Mouse (Mus musculus): ENCODE measurements around the gene Sec14l2. TPM values are rescaled to one million over a fixed set of nuclear protein-coding genes. Genes with fewer than 3 reads are reported as not detected.

Sec14l2 gene
- 0.72 TPM for polyA plus RNA-seq (2017; shearing (Covaris generic))

GRCm38 (mm10) chr11:4122742-4123579, at the start of gene Sec14l2:
Gene Sec14l2 (minus strand): TSS chr11:4123415.

GRCm38 (mm10) chr11:4159808-4160708, 36.8 kb upstream of the Sec14l2 start, which contains the start of the genes Ccdc157 and Sf3a1:
Gene Ccdc157 (minus strand): TSS chr11:4160293.
Gene Sf3a1 (plus strand): TSS chr11:4160350.

GRCm38 (mm10) chr11:4134986-4135935, 12.0 kb upstream of the Sec14l2 start, which contains the start of gene Rnf215:
Gene Rnf215 (plus strand): TSS chr11:4135202.

GRCm38 (mm10) chr11:4095171-4096053, 27.8 kb downstream of the Sec14l2 start, which contains the start of gene Mtfp1:
Gene Mtfp1 (minus strand): TSS chr11:4095445.

GRCm38 (mm10) chr11:4064627-4065122, 58.5 kb downstream of the Sec14l2 start, which contains the start of gene Sec14l3:
Gene Sec14l3 (plus strand): TSS chr11:4064841.

Other genes starting within 250 kb of the Sec14l2 start
- gene 4921536K21Rik, start 228.3 kb downstream of the Sec14l2 start, polyA plus RNA-seq (2017; shearing (Covaris generic)): not detected
- gene Dusp18, start 228.2 kb downstream of the Sec14l2 start, polyA plus RNA-seq (2017; shearing (Covaris generic)): 0.27 TPM
- gene Slc35e4, start 208.8 kb downstream of the Sec14l2 start, polyA plus RNA-seq (2017; shearing (Covaris generic)): 2.0 TPM
- gene Tcn2, start 191.3 kb downstream of the Sec14l2 start, polyA plus RNA-seq (2017; shearing (Covaris generic)): 37.6 TPM
- 104 TPM for gene Pes1, start 159.4 kb downstream of the Sec14l2 start, polyA plus RNA-seq (2017; shearing (Covaris generic))
- not detected for gene 4930556J24Rik, start 146.6 kb downstream of the Sec14l2 start, polyA plus RNA-seq (2017; shearing (Covaris generic))
- not detected for gene Gal3st1, start 139.8 kb downstream of the Sec14l2 start, polyA plus RNA-seq (2017; shearing (Covaris generic))
- not detected for gene Sec14l4, start 92.0 kb downstream of the Sec14l2 start, polyA plus RNA-seq (2017; shearing (Covaris generic))
- not detected for gene Sec14l3, start 58.6 kb downstream of the Sec14l2 start, polyA plus RNA-seq (2017; shearing (Covaris generic))
- gene Mtfp1, start 28.0 kb downstream of the Sec14l2 start, polyA plus RNA-seq (2017; shearing (Covaris generic)): 3.3 TPM
- 11.4 TPM for gene Rnf215, start 11.8 kb upstream of the Sec14l2 start, polyA plus RNA-seq (2017; shearing (Covaris generic))
- gene Ccdc157, start 36.9 kb upstream of the Sec14l2 start, polyA plus RNA-seq (2017; shearing (Covaris generic)): 3.8 TPM
- gene Sf3a1, start 36.9 kb upstream of the Sec14l2 start, polyA plus RNA-seq (2017; shearing (Covaris generic)): 85.5 TPM
- 20.9 TPM for gene Tbc1d10a, start 63.4 kb upstream of the Sec14l2 start, polyA plus RNA-seq (2017; shearing (Covaris generic))
- 58.7 TPM for gene Castor1, start 94.8 kb upstream of the Sec14l2 start, polyA plus RNA-seq (2017; shearing (Covaris generic))
- 34.3 TPM for gene Osm, start 113.0 kb upstream of the Sec14l2 start, polyA plus RNA-seq (2017; shearing (Covaris generic))
- gene Lif, start 134.1 kb upstream of the Sec14l2 start, polyA plus RNA-seq (2017; shearing (Covaris generic)): 3.6 TPM

Data from CD4-positive, CD25-positive, alpha-beta regulatory T cell, adult 9 weeks (primary cell).